Mouse (Mus musculus) forebrain, embryonic 15.5 days (tissue): ENCODE results near the gene Pum1. TPM values are rescaled to one million over a fixed set of nuclear protein-coding genes. Genes with fewer than 3 reads are reported as not detected.
A peak's percentile ranks its signal among the peaks of the same experiment; 100 is the strongest.

Experiments used
- ATAC-seq: fragments of 200-750 bp; cut with Nextera tagmentation; replicated peaks from 2 replicates; pipeline ENCODE4 v1.8.0; 2017; ENCODE audit warnings: mild to moderate bottlenecking, moderate TSS enrichment, moderate library complexity
- H3K27ac ChIP-seq: fragments of 300-500 bp; sonication (generic); replicated peaks from 2 replicates; pipeline ENCODE4 v1.5.1; 2015; ENCODE audit warnings: mild to moderate bottlenecking, inconsistent platforms
- H3K27me3 ChIP-seq: fragments of 300-500 bp; sonication (generic); 2 replicates; pipeline ENCODE4 v1.6.1; 2015; ENCODE audit warnings: inconsistent platforms
- H3K36me3 ChIP-seq: fragments of 300-500 bp; sonication (generic); 2 replicates; pipeline ENCODE4 v1.6.1; 2015; ENCODE audit warnings: mild to moderate bottlenecking, inconsistent platforms
- H3K4me1 ChIP-seq: fragments of 300-500 bp; sonication (generic); 2 replicates; pipeline ENCODE4 v1.6.1; 2015; ENCODE audit warnings: inconsistent platforms
- H3K4me2 ChIP-seq: fragments of 300-500 bp; sonication (generic); replicated peaks from 2 replicates; pipeline ENCODE4 v1.6.1; 2015; ENCODE audit warnings: mild to moderate bottlenecking, inconsistent platforms
- H3K4me3 ChIP-seq: fragments of 300-500 bp; sonication (generic); 2 replicates; pipeline ENCODE4 v1.5.1; 2015; ENCODE audit warnings: mild to moderate bottlenecking, inconsistent platforms
- H3K9ac ChIP-seq: fragments of 300-500 bp; sonication (generic); replicated peaks from 2 replicates; pipeline ENCODE4 v1.6.1; 2015; ENCODE audit warnings: mild to moderate bottlenecking, inconsistent platforms
- H3K9me3 ChIP-seq: fragments of 300-500 bp; sonication (generic); 2 replicates; pipeline ENCODE4 v1.6.1; 2016; ENCODE audit warnings: inconsistent platforms
- WGBS: fragments of 180-500 bp; shearing (Covaris S2); methylation state at CpG from one replicate; pipeline ENCODE4 v1.1.7; 2015; ENCODE audit warnings: mixed read lengths; 5-methylcytosine and 5-hydroxymethylcytosine counted together
- polyA plus RNA-seq: library from polyadenylated mRNA; unstranded; fragments of >200 nt; fragmentation: Nextera tagmentation; extraction: Ambion mirVana; gene quantifications from 2 replicates; pipeline ENCODE4 v1.2.1, GENCODE M21; 2015

Pum1 gene
- polyA plus RNA-seq, 1 experiment from 2014 or later: 129 TPM

- WGBS: 26% methylated on average over 5 of the region's 5 CpGs
- no peaks in the 10 kb centered on the region for H3K9me3 ChIP-seq
- no peak overlapping the region for H3K4me2 ChIP-seq
- no peak overlapping the region; the same call in 1 of the 2 replicates for H3K27ac ChIP-seq
- H3K4me3 ChIP-seq: no peak overlapping the region
- peaks cover 68% of the 10 kb centered on the region for H3K4me1 ChIP-seq
- H3K9ac ChIP-seq: no peak overlapping the region
- no peaks in the 10 kb centered on the region for H3K27me3 ChIP-seq
- no peak for ATAC-seq
- no peaks in the 10 kb centered on the region for H3K36me3 ChIP-seq
Measured at GRCm38 (mm10) chr4:130809784-130810183, 146.7 kb downstream of the Pum1 start.

GRCm38 (mm10) chr4:130810845-130811244 is 147.7 kb downstream of the Pum1 start:
- H3K9ac ChIP-seq: no peak overlapping the region
- ATAC-seq: no peak
- no peaks in the 10 kb centered on the region for H3K27me3 ChIP-seq
- WGBS: 53% methylated on average over 3 of the region's 3 CpGs
- H3K36me3 ChIP-seq: no peaks in the 10 kb centered on the region
- no peak overlapping the region for H3K27ac ChIP-seq
- no peak overlapping the region for H3K4me3 ChIP-seq
- no peak overlapping the region for H3K4me2 ChIP-seq
- H3K9me3 ChIP-seq: no peaks in the 10 kb centered on the region
- peaks cover 68% of the 10 kb centered on the region for H3K4me1 ChIP-seq

- Histone ChIP-seq H3K36me3 (no peaks in the 10 kb centered on the region), H3K4me2 (no peak overlapping the region), H3K4me3 (no peak overlapping the region), H3K9me3 (no peaks in the 10 kb centered on the region), H3K9ac (no peak overlapping the region), H3K27me3 (no peaks in the 10 kb centered on the region), H3K27ac (no peak overlapping the region; the same call in 1 of the 2 replicates), H3K4me1 (peaks cover 69% of the 10 kb centered on the region)
- no peak for ATAC-seq
- WGBS: 20% methylated on average over 7 of the region's 7 CpGs
Measured at GRCm38 (mm10) chr4:130811385-130811784, 148.3 kb downstream of the Pum1 start.

GRCm38 (mm10) chr4:130813958-130814357 is 150.8 kb downstream of the Pum1 start:
- Histone ChIP-seq H3K27me3 (no peaks in the 10 kb centered on the region), H3K27ac (peak overlapping the region; percentile 91), H3K36me3 (peaks cover 2% of the 10 kb centered on the region; the same call in 1 of the 2 replicates), H3K9ac (peak overlapping the region; percentile 23; the same call in 1 of the 2 replicates), H3K4me3 (no peak overlapping the region), H3K9me3 (no peaks in the 10 kb centered on the region), H3K4me2 (peak overlapping the region; percentile 15; the same call in 1 of the 2 replicates), H3K4me1 (peaks cover 66% of the 10 kb centered on the region)
- peak; percentile 57 for ATAC-seq
- 40% methylated on average over 2 of the region's 2 CpGs for WGBS

GRCm38 (mm10) chr4:130814742-130815330 is 151.7 kb downstream of the Pum1 start:
- Histone ChIP-seq H3K4me3 (no peak overlapping the region), H3K9me3 (no peaks in the 10 kb centered on the region), H3K4me2 (0 out of 2 replicates have a peak overlapping the region, but pooled peaks have one; percentile 3), H3K4me1 (peaks cover 57% of the 10 kb centered on the region), H3K9ac (no peak overlapping the region), H3K27me3 (no peaks in the 10 kb centered on the region), H3K36me3 (peaks cover 7% of the 10 kb centered on the region; the same call in 1 of the 2 replicates), H3K27ac (peak overlapping the region; percentile 91)
- ATAC-seq: peak; percentile 77
- WGBS: 10% methylated on average over 8 of the region's 8 CpGs

- no peak for ATAC-seq
- Histone ChIP-seq H3K27ac (peak overlapping the region; percentile 91), H3K36me3 (peaks cover 7% of the 10 kb centered on the region; the same call in 1 of the 2 replicates), H3K9ac (no peak overlapping the region), H3K4me2 (no peak overlapping the region), H3K4me3 (no peak overlapping the region), H3K27me3 (no peaks in the 10 kb centered on the region), H3K4me1 (peaks cover 52% of the 10 kb centered on the region), H3K9me3 (no peaks in the 10 kb centered on the region)
- WGBS: 59% methylated on average over 8 of the region's 8 CpGs
Measured at GRCm38 (mm10) chr4:130815860-130816259, 152.7 kb downstream of the Pum1 start.

GRCm38 (mm10) chr4:130819806-130820205 is 156.7 kb downstream of the Pum1 start:
- H3K27ac ChIP-seq: no peak overlapping the region
- H3K4me3 ChIP-seq: no peak overlapping the region
- ATAC-seq: no peak
- peaks cover 17% of the 10 kb centered on the region for H3K4me1 ChIP-seq
- no peak overlapping the region for H3K9ac ChIP-seq
- no peak overlapping the region for H3K4me2 ChIP-seq
- 78% methylated on average over 3 of the region's 3 CpGs for WGBS
- peaks cover 39% of the 10 kb centered on the region for H3K36me3 ChIP-seq
- no peaks in the 10 kb centered on the region for H3K9me3 ChIP-seq
- H3K27me3 ChIP-seq: no peaks in the 10 kb centered on the region

GRCm38 (mm10) chr4:130820594-130821255 is 157.6 kb downstream of the Pum1 start:
- peaks cover 8% of the 10 kb centered on the region for H3K4me1 ChIP-seq
- no peak overlapping the region for H3K4me3 ChIP-seq
- H3K36me3 ChIP-seq: peaks cover 40% of the 10 kb centered on the region
- ATAC-seq: no peak
- WGBS: 85% methylated on average over 7 of the region's 7 CpGs
- no peak overlapping the region for H3K4me2 ChIP-seq
- H3K27me3 ChIP-seq: no peaks in the 10 kb centered on the region
- H3K27ac ChIP-seq: no peak overlapping the region
- no peaks in the 10 kb centered on the region for H3K9me3 ChIP-seq
- H3K9ac ChIP-seq: no peak overlapping the region

GRCm38 (mm10) chr4:130828851-130829673 is 165.9 kb downstream of the Pum1 start:
- Histone ChIP-seq H3K9me3 (no peaks in the 10 kb centered on the region), H3K27ac (0 out of 2 replicates have a peak overlapping the region, but pooled peaks have one; percentile 9), H3K9ac (no peak overlapping the region), H3K27me3 (no peaks in the 10 kb centered on the region; the same call in 1 of the 2 replicates), H3K4me3 (no peak overlapping the region), H3K36me3 (peaks cover 9% of the 10 kb centered on the region), H3K4me2 (no peak overlapping the region), H3K4me1 (peaks cover 14% of the 10 kb centered on the region)
- WGBS: 13% methylated on average over 18 of the region's 18 CpGs
- no peak; the same call in 1 of the 2 replicates for ATAC-seq

Other genes with a start within 250 kb of the Pum1 start
- 9.3 TPM in 2 replicates for gene Nkain1, start 89.1 kb upstream of the Pum1 start, polyA plus RNA-seq
- gene Sdc3, start 129.2 kb downstream of the Pum1 start, polyA plus RNA-seq: 84.9 and 85.7 TPM in 2 replicates
- 21.6 and 26.4 TPM in 2 replicates for gene Laptm5, start 249.8 kb downstream of the Pum1 start, polyA plus RNA-seq